Mouse (Mus musculus) gastrocnemius, postnatal 4 days (tissue): ENCODE data around the gene Wdhd1. TPM values are rescaled to one million over a fixed set of nuclear protein-coding genes. Genes with fewer than 3 reads are reported as not detected.
"Not testable (repeated sequence)": the region's sequence is repeated elsewhere in the genome, so short reads cannot be mapped to it uniquely, and the experiment has no call there.

Experiments used
- DNase-seq, 2 experiments: peaks; one replicate each; pipeline ENCODE4 v3.0.0; 2021 to 2022; ENCODE audit warnings: low spot score in 2 of 2, mixed read lengths in 2 of 2
- long read RNA-seq, 2 experiments: library from polyadenylated mRNA; stranded (forward); transcript quantifications; one replicate each; pipeline ENCODE4 v2.0.0; 2021
- total RNA-seq, 2 experiments: library from RNA; stranded (reverse); gene quantifications; 2 replicates each; pipeline ENCODE4 v1.2.3; 2021

Wdhd1 gene
- total RNA-seq, result 1 to 10 TPM; 9.4 to 9.6 TPM
- long read RNA-seq, experiment 1, full-length matches to known transcripts, result 5 of 11 reads
- long read RNA-seq, experiment 1, partial matches to known transcripts, result 5 of 11 reads
- long read RNA-seq, experiment 1, other reads (novel, unspliced or antisense), result 1 of 11 reads
- long read RNA-seq, experiment 2, full-length matches to known transcripts, result 5 of 7 reads
- long read RNA-seq, experiment 2, partial matches to known transcripts, result 1 of 7 reads
- long read RNA-seq, experiment 2, other reads (novel, unspliced or antisense), result 1 of 7 reads

DNA sequence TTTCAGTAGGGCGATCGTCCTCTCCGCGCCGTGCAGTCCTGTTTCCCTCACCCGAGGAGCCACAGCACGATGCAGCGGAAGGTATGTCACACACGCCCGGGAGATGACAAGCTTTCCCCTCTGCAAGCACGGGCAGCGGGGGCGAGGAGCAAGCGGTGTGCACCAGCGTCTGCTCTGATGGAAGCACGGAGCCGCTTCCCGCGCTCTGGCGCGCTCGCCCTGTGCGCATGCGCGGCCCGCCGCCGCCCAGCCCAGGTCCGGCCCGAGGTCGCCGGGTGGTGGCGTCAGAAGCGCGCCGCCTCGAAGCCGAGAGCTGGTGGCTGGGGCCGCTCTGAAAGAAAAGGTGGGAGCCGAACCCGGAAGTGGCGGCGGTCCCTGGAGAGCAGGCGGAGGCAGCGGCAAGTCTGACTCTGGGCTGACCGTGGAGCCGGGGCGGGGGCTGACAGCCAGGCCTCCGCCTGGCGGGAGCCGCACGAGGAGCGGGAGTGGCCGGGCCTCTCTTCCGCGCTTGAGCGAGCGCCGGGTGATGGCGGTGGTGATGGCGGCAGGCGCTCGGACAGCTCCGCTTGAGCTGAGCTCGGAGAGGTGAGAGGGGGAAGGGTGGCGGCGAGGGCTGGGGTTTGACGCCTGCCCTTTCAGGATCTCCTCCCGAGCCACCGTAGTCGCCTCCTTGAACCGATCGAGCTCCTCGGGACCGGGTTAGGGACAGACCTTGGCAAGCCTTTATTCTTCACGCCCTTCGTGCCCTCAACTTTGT lies at the start of gene Wdhd1, which contains the start of gene Socs4:
Gene Wdhd1, minus strand, starts transcription at position 221 of the 757 bp plus-strand sequence.
Gene Socs4, plus strand, starts transcription at position 295 of the 757 bp plus-strand sequence.
- peak; percentile 92 to 96 for DNase-seq

DNA sequence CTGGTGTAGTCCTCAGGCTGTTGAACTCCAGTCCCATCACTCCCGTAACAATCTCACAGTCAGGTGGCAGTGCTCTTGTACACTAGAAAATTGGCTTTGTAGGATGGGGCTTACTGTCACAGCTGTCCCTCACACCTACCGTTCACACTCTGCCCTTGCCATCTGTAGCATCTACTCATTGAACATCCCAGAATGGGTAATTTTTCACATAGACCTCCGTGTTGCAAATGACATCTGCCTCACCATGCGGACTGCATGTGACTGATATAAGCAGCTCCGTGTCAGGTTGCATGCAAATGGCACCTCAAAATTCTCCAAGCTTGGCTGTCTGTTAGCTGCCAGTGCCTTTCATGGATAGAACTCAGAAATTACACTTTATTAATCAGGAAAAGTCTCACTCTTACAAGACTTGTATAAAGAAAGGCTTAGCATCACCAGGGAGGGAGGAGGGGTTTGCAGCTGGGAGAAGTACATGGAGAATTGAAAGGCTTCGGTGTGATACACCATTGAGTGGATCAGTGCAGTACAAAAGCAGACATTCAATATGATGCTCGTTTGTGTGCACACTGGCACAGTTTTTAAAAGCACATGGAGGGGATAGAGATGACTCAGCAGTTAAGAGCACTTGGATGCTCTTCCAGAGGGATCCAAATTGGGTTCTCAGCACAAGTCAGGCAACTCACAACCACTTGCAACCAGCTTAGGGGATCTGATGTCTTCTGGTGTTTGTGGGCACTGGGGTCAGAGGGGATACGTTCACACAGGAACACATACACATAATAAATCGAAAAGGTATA lies 49.5 kb upstream of the Wdhd1 start:
- no peak for DNase-seq

- DNase-seq, result not testable (repeated sequence)
These were observed 44.9 kb upstream of the Wdhd1 start for GRCm38 (mm10) chr14:47321581-47321980.

DNA sequence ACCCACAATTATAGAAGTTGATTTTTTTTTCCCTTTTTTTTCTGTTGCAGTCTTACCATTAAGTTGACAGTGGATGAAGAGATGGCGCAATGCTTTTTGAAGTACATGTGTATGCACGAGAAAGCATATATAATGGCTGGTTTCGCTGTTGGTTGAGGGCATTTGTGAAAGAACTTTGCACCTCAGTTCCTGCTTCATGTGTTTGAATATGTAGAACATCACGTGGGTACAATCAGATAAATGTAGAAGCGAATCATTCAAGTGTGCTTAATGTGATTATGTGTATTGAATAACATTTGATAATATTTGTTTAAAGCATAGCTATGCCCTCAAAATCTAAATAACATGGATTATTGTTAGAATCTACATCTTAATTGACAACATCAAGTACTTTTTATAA lies 42.7 kb upstream of the Wdhd1 start:
- DNase-seq, result no peak

DNA sequence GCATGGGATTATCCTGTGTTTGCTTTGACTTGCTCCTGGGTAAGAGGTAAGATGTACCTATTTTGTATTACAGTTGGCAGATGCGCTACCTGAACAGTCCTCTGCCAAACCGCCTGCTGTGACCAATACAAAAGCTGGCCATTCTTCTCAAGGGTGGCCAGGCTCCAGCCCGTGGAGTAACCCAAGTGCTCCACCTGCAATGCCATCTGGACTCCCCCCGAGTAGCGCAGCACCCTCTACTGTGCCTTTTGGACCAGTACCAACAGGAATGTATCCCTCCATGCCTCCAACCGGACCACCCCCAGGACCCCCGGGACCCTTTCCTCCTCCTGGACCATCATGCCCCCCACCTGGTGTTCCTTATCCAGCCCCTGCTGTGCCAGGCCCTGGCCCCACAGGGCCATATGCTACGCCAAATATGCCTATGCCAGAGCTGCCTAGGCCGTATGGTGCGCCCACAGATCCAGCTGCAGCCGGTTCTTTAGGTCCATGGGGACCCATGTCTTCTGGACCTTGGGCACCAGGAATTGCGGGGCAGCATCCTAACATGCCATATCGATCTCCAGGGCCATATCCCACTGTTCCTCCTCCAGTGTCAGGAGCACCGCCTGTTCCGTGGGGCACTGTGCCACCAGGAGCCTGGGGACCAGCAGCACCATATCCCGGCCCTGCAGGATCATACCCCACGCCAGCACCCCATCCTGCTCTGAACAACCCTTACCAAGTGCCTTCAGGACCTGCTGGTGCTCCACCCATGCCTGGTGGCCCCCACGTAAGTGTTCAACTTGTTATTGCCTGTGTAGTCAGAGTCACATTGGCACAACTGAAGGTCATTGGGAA lies 33.9 kb upstream of the Wdhd1 start:
- no peak for DNase-seq

GRCm38 (mm10) chr14:47309061-47309460 lies 32.4 kb upstream of the Wdhd1 start:
- no peak for DNase-seq

DNA sequence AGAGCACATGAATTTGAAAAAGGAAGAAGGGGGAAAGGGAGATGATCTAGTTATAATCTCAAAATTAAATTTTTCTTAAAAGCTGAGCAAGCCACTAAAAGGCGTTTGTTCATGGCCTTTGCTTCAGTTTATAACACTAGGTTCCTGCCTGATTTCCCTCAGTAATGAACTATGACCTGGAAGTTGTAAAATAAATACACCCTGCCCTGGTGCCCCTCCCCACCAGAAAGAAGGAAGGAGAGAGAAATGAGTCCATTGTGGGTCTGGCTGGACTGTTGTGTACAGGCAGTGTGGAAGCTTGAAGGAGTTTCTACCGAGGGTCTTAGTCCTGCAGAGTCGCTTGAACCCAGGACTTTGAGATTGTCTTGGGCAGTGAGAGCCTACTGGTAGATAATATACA lies 31.0 kb upstream of the Wdhd1 start:
- no peak for DNase-seq

- no peak for DNase-seq
These were observed 29.3 kb upstream of the Wdhd1 start for GRCm38 (mm10) chr14:47305933-47306332.

GRCm38 (mm10) chr14:47304814-47305405 lies 28.3 kb upstream of the Wdhd1 start:
- no peak for DNase-seq

DNA sequence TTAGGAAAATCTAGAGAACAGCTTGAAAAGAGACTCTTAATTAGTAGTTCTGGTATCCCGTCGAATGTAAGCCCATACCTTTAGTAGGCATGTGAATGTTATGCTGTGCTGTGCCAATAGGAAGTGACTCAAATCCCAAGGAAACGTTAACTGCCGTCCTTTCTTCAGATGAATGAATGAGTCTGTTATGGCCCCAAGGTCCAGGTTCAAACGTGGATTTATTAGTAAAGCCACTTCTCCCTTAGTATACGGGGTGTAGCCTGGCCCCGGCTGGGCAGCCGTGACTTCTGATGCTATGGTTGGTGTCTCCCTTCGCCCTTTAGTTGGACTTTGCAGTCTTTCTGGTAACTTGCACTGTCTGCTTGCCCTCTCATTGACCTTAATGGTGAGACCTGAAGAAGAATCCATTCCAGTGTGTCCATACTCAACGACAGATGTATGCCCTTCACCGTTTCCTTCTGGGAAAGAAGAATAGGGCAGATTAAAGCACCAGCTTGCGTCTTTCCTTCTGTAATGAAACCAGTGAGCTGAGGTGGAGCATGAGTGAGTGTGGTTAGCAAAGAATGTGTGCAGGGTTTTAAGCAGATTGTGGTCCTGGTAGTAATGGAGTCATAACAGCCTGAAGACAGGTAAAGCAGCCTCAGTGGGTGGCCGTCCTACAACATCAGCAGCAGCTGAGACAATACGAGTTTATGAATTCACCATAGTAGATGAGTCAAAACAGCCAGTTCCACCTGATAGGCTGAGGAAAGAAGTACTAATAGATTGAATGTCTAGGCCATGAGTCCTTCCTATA lies 26.4 kb upstream of the Wdhd1 start:
- no peak for DNase-seq

GRCm38 (mm10) chr14:47298819-47299261 lies 22.2 kb upstream of the Wdhd1 start:
- peak in 1 of 2 experiments; percentile 24 for DNase-seq

- no peak for DNase-seq
These were observed 21.7 kb upstream of the Wdhd1 start for GRCm38 (mm10) chr14:47298408-47298792.

- DNase-seq, result peak; percentile 92 to 95
These were observed 21.2 kb upstream of the Wdhd1 start, which contains the start of gene Mapk1ip1l for GRCm38 (mm10) chr14:47297785-47298407. Mapk1ip1l (plus strand) TSS chr14:47298266.

GRCm38 (mm10) chr14:47296232-47296631 lies 19.6 kb upstream of the Wdhd1 start:
- no peak for DNase-seq

DNA sequence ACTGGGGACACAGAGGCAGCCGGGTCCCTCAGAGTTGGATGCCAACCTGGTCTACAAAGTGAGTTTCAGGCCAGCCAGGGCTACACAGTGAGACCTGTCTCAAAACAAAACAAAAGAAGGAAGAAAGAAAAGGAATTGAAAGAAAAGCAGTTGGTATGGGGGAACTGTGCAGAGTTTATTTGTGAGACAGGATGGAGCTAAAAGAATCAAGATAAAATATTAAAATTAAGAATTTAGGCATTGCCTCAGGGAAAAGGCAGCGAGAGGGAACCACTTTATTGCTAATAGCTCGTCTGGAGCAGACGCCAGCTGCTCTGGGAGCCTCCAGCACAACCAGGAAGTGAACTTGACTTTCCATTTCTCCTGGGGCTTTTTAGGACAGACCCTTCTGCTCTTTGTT lies 17.5 kb upstream of the Wdhd1 start:
- no peak for DNase-seq

- no peak for DNase-seq
These were observed 15.1 kb upstream of the Wdhd1 start for GRCm38 (mm10) chr14:47291772-47292171.

GRCm38 (mm10) chr14:47287021-47287420 lies 10.4 kb upstream of the Wdhd1 start:
- no peak for DNase-seq

DNA sequence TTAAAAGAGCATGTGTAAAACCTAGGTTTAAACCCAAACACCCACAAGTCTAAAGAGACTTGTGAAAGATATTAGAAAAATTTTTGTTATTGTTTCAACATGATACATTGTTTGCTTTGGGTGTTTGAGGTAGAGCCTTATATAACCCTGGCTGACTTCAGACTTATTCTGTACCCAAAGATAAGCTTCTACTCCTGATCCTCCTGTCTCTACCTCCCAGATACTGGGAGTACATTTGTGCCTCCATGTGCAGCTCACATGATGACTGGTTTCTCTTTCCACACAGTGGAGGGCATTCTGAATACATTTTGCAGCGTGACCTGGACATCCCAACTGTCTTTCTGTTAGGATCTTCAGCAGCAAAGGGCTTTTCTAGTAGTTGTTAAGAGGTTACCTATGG lies 9.6 kb upstream of the Wdhd1 start:
- no peak for DNase-seq

DNA sequence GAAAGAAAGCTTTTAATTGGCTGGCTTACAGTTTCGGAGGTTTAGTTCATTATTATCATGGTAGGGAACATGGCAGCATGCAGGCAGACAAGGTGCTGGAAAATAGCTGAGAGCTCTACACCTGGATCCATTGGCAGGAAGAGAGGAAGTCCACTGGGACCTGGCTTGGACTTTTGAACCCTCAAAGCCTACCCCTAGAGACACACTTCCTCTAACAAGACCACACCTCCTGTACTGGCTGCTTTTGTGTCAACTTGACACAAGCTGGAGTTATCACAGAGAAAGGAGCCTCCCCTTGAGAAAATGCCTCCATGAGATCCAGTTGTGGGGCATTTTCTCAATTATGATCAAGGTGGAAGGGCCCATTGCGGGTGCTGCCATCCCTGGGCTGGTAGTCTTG lies 8.6 kb upstream of the Wdhd1 start:
- no peak for DNase-seq
